Mouse (Mus musculus) heart, embryonic 15.5 days (tissue): ENCODE data around the gene Sae1. TPM values are rescaled to one million over a fixed set of nuclear protein-coding genes. Genes with fewer than 3 reads are reported as not detected.
"Not testable (repeated sequence)": the region's sequence is repeated elsewhere in the genome, so short reads cannot be mapped to it uniquely, and the experiment has no call there.

Experiments
- ATAC-seq: fragments of 200-750 bp; cut with Nextera tagmentation; replicated peaks from 2 replicates; pipeline ENCODE4 v1.8.0; 2017; ENCODE audit warnings: low read depth, moderate TSS enrichment; ENCODE audit not compliant: insufficient number of reproducible peaks, insufficient read depth, low FRiP score
- H3K27ac ChIP-seq: fragments of 300-500 bp; sonication (generic); 2 replicates; pipeline ENCODE4 v1.5.1; 2015; ENCODE audit warnings: mild to moderate bottlenecking, inconsistent platforms
- H3K27me3 ChIP-seq: fragments of 300-500 bp; sonication (generic); 2 replicates; pipeline ENCODE4 v1.6.1; 2015; ENCODE audit warnings: inconsistent platforms
- H3K36me3 ChIP-seq: fragments of 300-500 bp; sonication (generic); 2 replicates; pipeline ENCODE4 v1.6.1; 2015; ENCODE audit warnings: mild to moderate bottlenecking, inconsistent platforms
- H3K4me1 ChIP-seq: fragments of 300-500 bp; sonication (generic); replicated peaks from 2 replicates; pipeline ENCODE4 v1.6.1; 2015; ENCODE audit warnings: inconsistent platforms
- H3K4me2 ChIP-seq: fragments of 300-500 bp; sonication (generic); 2 replicates; pipeline ENCODE4 v1.6.1; 2015; ENCODE audit warnings: inconsistent platforms, mild to moderate bottlenecking, moderate library complexity
- H3K4me3 ChIP-seq: fragments of 300-500 bp; sonication (generic); 2 replicates; pipeline ENCODE4 v1.5.1; 2015; ENCODE audit warnings: mild to moderate bottlenecking, inconsistent platforms
- H3K9ac ChIP-seq: fragments of 300-500 bp; sonication (generic); 2 replicates; pipeline ENCODE4 v1.6.1; 2015; ENCODE audit warnings: mild to moderate bottlenecking, inconsistent platforms
- H3K9me3 ChIP-seq: fragments of 300-500 bp; sonication (generic); replicated peaks from 2 replicates; pipeline ENCODE4 v1.6.1; 2016; ENCODE audit warnings: inconsistent platforms
- WGBS: fragments of 180-500 bp; shearing (Covaris S2); methylation state at CpG from one replicate; pipeline ENCODE4 v1.1.7; 2015; ENCODE audit warnings: mixed read lengths; 5-methylcytosine and 5-hydroxymethylcytosine counted together
- polyA plus RNA-seq: library from polyadenylated mRNA; unstranded; fragments of >200 nt; fragmentation: Nextera tagmentation; extraction: Ambion mirVana; gene quantifications from 2 replicates; pipeline ENCODE4 v1.2.1, GENCODE M21; 2015

The Sae1 gene
- polyA plus RNA-seq, 1 experiment from 2014 or later, result 187 TPM

- H3K4me2 ChIP-seq, result peak overlapping the region; percentile 74
- H3K4me3 ChIP-seq, result peak overlapping the region; percentile 94
- H3K27ac ChIP-seq, result peak overlapping the region; percentile 100
- 0% methylated on average over 17 of the region's 17 CpGs for WGBS
- H3K36me3 ChIP-seq, result no peaks in the 10 kb centered on the region
- peak overlapping the region; percentile 100 for H3K9ac ChIP-seq
- peaks cover 43% of the 10 kb centered on the region for H3K4me1 ChIP-seq
- no peaks in the 10 kb centered on the region for H3K27me3 ChIP-seq
- no peaks in the 10 kb centered on the region for H3K9me3 ChIP-seq
- ATAC-seq, result no peak
These were observed 14.4 kb upstream of the Sae1 start for GRCm38 (mm10) chr7:16401991-16402431.

- Histone ChIP-seq H3K4me2 (peak within 1 kb of the TSS; percentile 74), H3K4me1 (peaks cover 34% of the 10 kb centered on the region), H3K36me3 (no peaks in the 10 kb centered on the region), H3K27ac (peak within 1 kb of the TSS; percentile 100), H3K9ac (peak within 1 kb of the TSS; percentile 100), H3K27me3 (no peaks in the 10 kb centered on the region), H3K4me3 (peak within 1 kb of the TSS; percentile 94), H3K9me3 (no peaks in the 10 kb centered on the region)
- WGBS, result under 1% methylated on average over 73 of the region's 85 CpGs
- peak; percentile 34 for ATAC-seq
These were observed 13.3 kb upstream of the Sae1 start, which contains the start of gene Zc3h4 for GRCm38 (mm10) chr7:16400689-16401611. Gene Zc3h4 (plus strand): TSS chr7:16400910.

- peak; percentile 89 for ATAC-seq
- Histone ChIP-seq H3K27me3 (no peaks in the 10 kb centered on the region), H3K4me2 (peak overlapping the region; percentile 74), H3K9ac (peak overlapping the region; percentile 100), H3K36me3 (no peaks in the 10 kb centered on the region), H3K4me1 (peaks cover 25% of the 10 kb centered on the region), H3K4me3 (peak overlapping the region; percentile 94), H3K9me3 (no peaks in the 10 kb centered on the region), H3K27ac (peak overlapping the region; percentile 100)
- under 1% methylated on average over 77 of the region's 77 CpGs for WGBS
These were observed 12.4 kb upstream of the Sae1 start for GRCm38 (mm10) chr7:16399820-16400688.

GRCm38 (mm10) chr7:16399098-16399819 is 11.7 kb upstream of the Sae1 start:
- H3K27me3 ChIP-seq, result no peaks in the 10 kb centered on the region
- peak overlapping the region; percentile 100 for H3K27ac ChIP-seq
- peak overlapping the region; percentile 94 for H3K4me3 ChIP-seq
- ATAC-seq, result peak; percentile 69
- no peaks in the 10 kb centered on the region for H3K9me3 ChIP-seq
- peak overlapping the region; percentile 74 for H3K4me2 ChIP-seq
- under 1% methylated on average over 31 of the region's 31 CpGs for WGBS
- peaks cover 18% of the 10 kb centered on the region for H3K4me1 ChIP-seq
- H3K9ac ChIP-seq, result peak overlapping the region; percentile 100
- H3K36me3 ChIP-seq, result no peaks in the 10 kb centered on the region

GRCm38 (mm10) chr7:16398387-16399050 is 10.9 kb upstream of the Sae1 start:
- Histone ChIP-seq H3K27me3 (no peaks in the 10 kb centered on the region), H3K36me3 (no peaks in the 10 kb centered on the region), H3K9ac (peak overlapping the region; percentile 100), H3K4me1 (peaks cover 14% of the 10 kb centered on the region), H3K27ac (peak overlapping the region; percentile 100), H3K9me3 (no peaks in the 10 kb centered on the region), H3K4me3 (peak overlapping the region; percentile 94), H3K4me2 (peak overlapping the region; percentile 74)
- no peak for ATAC-seq
- 40% methylated on average over 3 of the region's 3 CpGs for WGBS

GRCm38 (mm10) chr7:16397465-16397864 is 9.9 kb upstream of the Sae1 start:
- Histone ChIP-seq H3K4me1 (peaks cover 8% of the 10 kb centered on the region), H3K9me3 (no peaks in the 10 kb centered on the region), H3K4me2 (no peak overlapping the region), H3K27me3 (no peaks in the 10 kb centered on the region), H3K4me3 (no peak overlapping the region), H3K9ac (no peak overlapping the region), H3K36me3 (no peaks in the 10 kb centered on the region), H3K27ac (no peak overlapping the region)
- WGBS, result 72% methylated on average over 4 of the region's 4 CpGs
- ATAC-seq, result no peak

GRCm38 (mm10) chr7:16395944-16396343 is 8.3 kb upstream of the Sae1 start:
- Histone ChIP-seq H3K27me3 (no peaks in the 10 kb centered on the region), H3K9ac (no peak overlapping the region), H3K4me2 (no peak overlapping the region), H3K4me3 (no peak overlapping the region), H3K27ac (no peak overlapping the region), H3K36me3 (no peaks in the 10 kb centered on the region), H3K4me1 (peaks cover 8% of the 10 kb centered on the region), H3K9me3 (no peaks in the 10 kb centered on the region)
- WGBS, result 0% methylated on average over 2 of the region's 2 CpGs
- no peak for ATAC-seq

- WGBS, result 43% methylated on average over 4 of the region's 4 CpGs
- Histone ChIP-seq H3K27ac (no peak overlapping the region), H3K4me3 (no peak overlapping the region), H3K9me3 (no peaks in the 10 kb centered on the region), H3K36me3 (no peaks in the 10 kb centered on the region), H3K27me3 (no peaks in the 10 kb centered on the region), H3K9ac (no peak overlapping the region), H3K4me1 (0 out of 2 replicates have a peak, but pooled peaks cover 4% of the 10 kb centered on the region), H3K4me2 (no peak overlapping the region)
- no peak for ATAC-seq
These were observed 5.3 kb upstream of the Sae1 start for GRCm38 (mm10) chr7:16392923-16393322.

- 72% methylated on average over 2 of the region's 2 CpGs for WGBS
- not testable (repeated sequence) for H3K36me3 ChIP-seq, H3K4me2 ChIP-seq, H3K27ac ChIP-seq, H3K9ac ChIP-seq, H3K4me3 ChIP-seq, H3K9me3 ChIP-seq, ATAC-seq, H3K27me3 ChIP-seq
- peaks cover 25% of the 10 kb centered on the region for H3K4me1 ChIP-seq
These were observed 2.3 kb upstream of the Sae1 start for GRCm38 (mm10) chr7:16389942-16390341.

GRCm38 (mm10) chr7:16376505-16376904 is 11.1 kb downstream of the Sae1 start:
- 0 out of 2 replicates have a peak, but pooled peaks have one; percentile 22 for ATAC-seq
- 0 out of 2 replicates have a peak, but pooled peaks cover 2% of the 10 kb centered on the region for H3K4me1 ChIP-seq
- H3K36me3 ChIP-seq, result peaks cover 56% of the 10 kb centered on the region
- H3K27ac ChIP-seq, result no peak overlapping the region
- H3K9ac ChIP-seq, result no peak overlapping the region
- H3K4me3 ChIP-seq, result no peak overlapping the region
- no peaks in the 10 kb centered on the region for H3K9me3 ChIP-seq
- WGBS, result 95% methylated on average over 1 of the region's 1 CpGs
- H3K4me2 ChIP-seq, result no peak overlapping the region
- no peaks in the 10 kb centered on the region for H3K27me3 ChIP-seq
